Mouse (Mus musculus) midbrain, embryonic 11.5 days (tissue): Measurements from ENCODE around the gene Tnfrsf13c. TPM values are rescaled to one million over a fixed set of nuclear protein-coding genes. Genes with fewer than 3 reads are reported as not detected.

Source experiments
- ATAC-seq: fragments of 200-750 bp; cut with Nextera tagmentation; 2 replicates; pipeline ENCODE4 v1.8.0; 2017; ENCODE audit warnings: moderate TSS enrichment, moderate library complexity; ENCODE audit not compliant: low FRiP score
- DNase-seq: peaks from one replicate; pipeline ENCODE4 v3.0.0; 2015; ENCODE audit warnings: low spot score; ENCODE audit errors: missing footprints
- H3K27ac ChIP-seq: fragments of 300-500 bp; sonication (generic); 2 replicates; pipeline ENCODE4 v1.5.1; 2014; ENCODE audit warnings: low read depth, low read length
- H3K27me3 ChIP-seq: fragments of 300-500 bp; sonication (generic); 2 replicates; pipeline ENCODE4 v1.6.1; 2014; ENCODE audit warnings: mild to moderate bottlenecking, low read length, moderate library complexity, mixed read lengths; ENCODE audit not compliant: control insufficient read depth, insufficient read depth
- H3K36me3 ChIP-seq: fragments of 300-500 bp; sonication (generic); 2 replicates; pipeline ENCODE4 v1.6.1; 2014; ENCODE audit warnings: mild to moderate bottlenecking, low read length, moderate library complexity, mixed read lengths; ENCODE audit not compliant: control insufficient read depth, insufficient read depth
- H3K4me1 ChIP-seq: fragments of 300-500 bp; sonication (generic); 2 replicates; pipeline ENCODE4 v1.6.1; 2014; ENCODE audit warnings: low read length; ENCODE audit not compliant: control insufficient read depth, insufficient read depth
- H3K4me2 ChIP-seq: fragments of 300-500 bp; sonication (generic); 2 replicates; pipeline ENCODE4 v1.6.1; 2014; ENCODE audit warnings: mild to moderate bottlenecking, moderate library complexity
- H3K4me3 ChIP-seq: fragments of 300-500 bp; sonication (generic); 2 replicates; pipeline ENCODE4 v1.5.1; 2014; ENCODE audit warnings: low read depth, low read length
- H3K9ac ChIP-seq: fragments of 300-500 bp; sonication (generic); 2 replicates; pipeline ENCODE4 v1.6.1; 2014; ENCODE audit warnings: low read length
- H3K9me3 ChIP-seq: fragments of 300-500 bp; sonication (generic); 2 replicates; pipeline ENCODE4 v1.6.1; 2016; ENCODE audit warnings: low read length; ENCODE audit not compliant: control insufficient read depth
- WGBS: fragments of 180-500 bp; shearing (Covaris S2); extraction: QIAGEN DNeasy Blood & Tissue Kit; methylation state at CpG from one replicate; pipeline ENCODE4 v1.1.7; 2014; 5-methylcytosine and 5-hydroxymethylcytosine counted together
- polyA plus RNA-seq: library from polyadenylated mRNA; unstranded; fragments of >200 nt; fragmentation: Nextera tagmentation; extraction: Ambion mirVana; gene quantifications from 2 replicates; pipeline ENCODE4 v1.2.1, GENCODE M21; 2014

Gene Tnfrsf13c
- polyA plus RNA-seq, 1 experiment from 2014 or later: 0.07 TPM

DNA sequence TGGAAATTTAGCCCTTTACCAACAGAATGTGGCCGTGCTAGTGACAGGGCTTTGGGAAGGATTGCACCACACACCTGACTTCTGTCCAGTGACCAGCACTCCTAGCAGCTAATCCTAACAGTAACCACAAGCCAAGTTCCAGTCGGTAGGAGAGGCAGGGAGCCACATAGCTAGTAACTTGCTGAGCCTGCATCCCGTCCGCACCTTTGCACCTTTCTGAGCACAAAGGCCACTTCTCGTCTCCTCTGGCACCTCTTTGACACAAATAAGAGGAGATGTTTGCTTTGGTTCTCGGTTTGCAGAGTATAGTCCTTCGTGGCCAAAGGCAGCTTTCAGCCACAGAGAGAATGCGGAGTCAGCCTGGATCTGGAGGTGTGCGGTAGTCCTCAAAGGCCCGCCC, 39.5 kb downstream of the Tnfrsf13c start:
- Histone ChIP-seq H3K27ac (no peak overlapping the region), H3K9ac (no peak overlapping the region), H3K4me2 (no peak overlapping the region), H3K27me3 (no peaks in the 10 kb centered on the region), H3K9me3 (peaks cover 5% of the 10 kb centered on the region; the same call in 1 of the 2 replicates), H3K36me3 (peaks cover 74% of the 10 kb centered on the region), H3K4me3 (no peak overlapping the region), H3K4me1 (no peaks in the 10 kb centered on the region)
- ATAC-seq (no peak), DNase-seq (no peak)
- 94% methylated on average over 10 of the region's 10 CpGs for WGBS

DNA sequence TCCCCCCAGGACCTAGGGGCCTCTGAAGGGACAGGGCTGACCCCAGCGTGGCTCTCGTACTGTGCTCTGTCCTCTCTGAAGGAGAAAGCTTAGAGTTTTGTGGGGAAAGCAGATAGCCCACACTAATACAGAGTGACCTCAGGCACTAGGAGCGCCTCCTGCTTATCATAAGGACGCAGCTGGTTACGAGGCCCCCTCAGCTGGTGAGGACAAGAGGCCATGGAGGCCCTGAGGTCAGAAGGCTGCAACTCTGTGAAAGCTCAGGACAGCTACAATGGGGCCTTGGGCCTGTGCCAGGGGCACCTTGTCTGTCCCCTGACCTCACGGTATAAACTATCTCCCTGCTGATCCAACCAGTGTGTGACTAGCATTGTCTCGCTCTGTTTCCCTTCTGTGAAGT, 40.0 kb downstream of the Tnfrsf13c start:
- no peaks in the 10 kb centered on the region for H3K27me3 ChIP-seq
- no peaks in the 10 kb centered on the region for H3K4me1 ChIP-seq
- peaks cover 79% of the 10 kb centered on the region for H3K36me3 ChIP-seq
- H3K4me2 ChIP-seq: no peak overlapping the region
- no peak overlapping the region for H3K4me3 ChIP-seq
- WGBS: 87% methylated on average over 7 of the region's 7 CpGs
- 0 out of 2 replicates have a peak, but pooled peaks have one; percentile 40 for ATAC-seq
- no peak overlapping the region for H3K9ac ChIP-seq
- H3K9me3 ChIP-seq: peaks cover 5% of the 10 kb centered on the region; the same call in 1 of the 2 replicates
- DNase-seq: no peak
- H3K27ac ChIP-seq: no peak overlapping the region

DNA sequence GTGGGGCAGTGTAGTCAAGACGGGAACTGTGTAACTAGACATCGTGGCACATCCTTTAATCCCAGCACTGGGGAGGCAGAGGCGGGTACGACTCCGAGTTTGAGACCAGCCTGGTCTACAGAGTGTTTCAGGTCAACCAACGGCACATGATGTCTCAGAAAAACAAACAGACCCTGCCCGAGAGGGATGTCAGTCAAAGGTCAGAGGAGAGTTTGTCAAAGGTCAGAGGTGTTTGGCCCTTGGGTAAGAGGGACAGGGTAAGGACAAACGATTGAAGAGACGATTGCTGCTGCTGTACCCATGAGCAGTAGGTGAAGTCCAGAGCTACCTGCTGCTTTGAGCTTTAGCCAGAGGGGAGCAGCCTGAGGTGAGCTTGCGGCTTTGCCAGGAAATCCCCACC, 40.6 kb downstream of the Tnfrsf13c start:
- Histone ChIP-seq H3K4me2 (no peak overlapping the region), H3K9me3 (peaks cover 5% of the 10 kb centered on the region; the same call in 1 of the 2 replicates), H3K27ac (peak overlapping the region; percentile 25; the same call in 1 of the 2 replicates), H3K9ac (no peak overlapping the region), H3K27me3 (no peaks in the 10 kb centered on the region), H3K4me3 (no peak overlapping the region), H3K36me3 (peaks cover 85% of the 10 kb centered on the region), H3K4me1 (no peaks in the 10 kb centered on the region)
- WGBS: 73% methylated on average over 10 of the region's 10 CpGs
- no peak for ATAC-seq
- DNase-seq: no peak

DNA sequence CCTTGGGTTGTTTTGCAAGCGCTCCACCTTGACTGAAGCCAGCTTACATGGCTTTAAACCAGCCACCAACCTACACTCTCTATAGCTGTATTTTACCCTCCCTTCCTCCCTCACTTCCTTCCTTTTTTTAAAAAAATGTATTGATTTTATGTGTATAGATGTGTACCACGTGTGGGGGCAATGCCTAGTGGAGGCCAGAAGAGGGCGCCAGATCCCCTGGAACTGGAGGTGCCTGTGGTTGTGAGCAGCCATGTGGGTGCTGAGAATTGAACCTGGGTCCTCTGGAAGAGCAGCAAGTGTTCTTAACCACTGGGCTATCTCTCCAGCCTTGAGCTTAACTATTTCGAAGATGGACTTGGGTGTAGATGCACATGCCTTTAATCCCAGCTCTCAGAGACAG, 41.9 kb downstream of the Tnfrsf13c start:
- Histone ChIP-seq H3K9ac (no peak overlapping the region), H3K9me3 (peaks cover 5% of the 10 kb centered on the region; the same call in 1 of the 2 replicates), H3K4me1 (no peaks in the 10 kb centered on the region), H3K36me3 (peaks cover 88% of the 10 kb centered on the region), H3K4me2 (no peak overlapping the region), H3K27ac (no peak overlapping the region), H3K4me3 (no peak overlapping the region), H3K27me3 (no peaks in the 10 kb centered on the region)
- DNase-seq: no peak
- ATAC-seq: no peak
- WGBS: 98% methylated on average over 4 of the region's 4 CpGs

DNA sequence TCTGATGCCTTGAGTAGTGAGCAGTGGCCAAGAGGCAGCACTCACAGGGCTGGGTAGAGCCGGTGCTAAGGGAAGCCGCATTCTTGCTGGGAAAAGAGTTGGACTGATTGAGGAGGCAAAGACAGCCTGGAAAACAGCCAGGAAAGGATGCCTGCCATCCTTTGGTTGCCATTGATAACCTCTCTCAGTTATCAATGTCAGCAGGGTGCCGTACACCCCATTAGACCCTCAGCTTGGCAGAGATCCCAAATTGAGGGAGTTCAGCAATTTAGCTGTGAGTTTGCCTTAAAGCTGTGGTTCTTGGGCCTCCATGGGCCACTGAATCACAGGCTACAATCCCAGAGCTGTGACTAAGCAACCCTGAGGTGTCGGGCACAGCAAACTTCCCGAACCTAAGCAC, 43.0 kb downstream of the Tnfrsf13c start:
- no peak for DNase-seq
- Histone ChIP-seq H3K27me3 (no peaks in the 10 kb centered on the region), H3K4me3 (no peak overlapping the region), H3K9me3 (peaks cover 5% of the 10 kb centered on the region; the same call in 1 of the 2 replicates), H3K36me3 (peaks cover 90% of the 10 kb centered on the region), H3K4me2 (no peak overlapping the region), H3K4me1 (no peaks in the 10 kb centered on the region), H3K9ac (no peak overlapping the region), H3K27ac (no peak overlapping the region)
- ATAC-seq: no peak
- WGBS: 95% methylated on average over 5 of the region's 5 CpGs

DNA sequence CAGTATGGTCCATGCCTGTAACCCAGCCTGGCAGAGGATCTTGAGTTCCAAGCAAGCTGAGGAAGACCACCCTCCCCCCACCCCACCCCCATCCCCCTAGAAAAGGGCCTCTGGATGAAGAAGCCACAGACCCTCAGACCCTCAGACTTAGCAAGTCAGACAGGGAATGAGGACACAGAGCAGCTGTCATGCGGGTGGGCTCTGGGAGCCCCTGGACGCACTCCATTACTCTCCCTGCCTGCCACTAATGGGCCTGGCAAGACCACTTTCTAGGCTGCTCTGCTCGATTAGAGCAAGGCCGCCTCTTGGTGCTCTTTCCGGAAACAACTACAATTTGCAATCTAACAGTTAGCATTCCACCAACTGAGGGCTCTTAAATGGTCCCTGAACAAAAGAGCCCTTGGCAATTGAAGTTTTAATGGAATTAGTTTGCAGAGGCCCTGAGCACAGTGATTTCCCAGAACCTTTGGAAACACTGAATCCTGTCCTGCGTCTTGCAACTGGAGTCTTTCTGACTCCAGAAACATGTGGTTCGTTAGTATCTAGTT, 46.4 kb downstream of the Tnfrsf13c start:
- Histone ChIP-seq H3K4me3 (no peak overlapping the region), H3K9ac (no peak overlapping the region), H3K27me3 (no peaks in the 10 kb centered on the region), H3K4me1 (no peaks in the 10 kb centered on the region), H3K27ac (no peak overlapping the region), H3K36me3 (peaks cover 82% of the 10 kb centered on the region), H3K9me3 (peaks cover 5% of the 10 kb centered on the region; the same call in 1 of the 2 replicates), H3K4me2 (no peak overlapping the region)
- 94% methylated on average over 7 of the region's 7 CpGs for WGBS
- DNase-seq (no peak), ATAC-seq (no peak)

DNA sequence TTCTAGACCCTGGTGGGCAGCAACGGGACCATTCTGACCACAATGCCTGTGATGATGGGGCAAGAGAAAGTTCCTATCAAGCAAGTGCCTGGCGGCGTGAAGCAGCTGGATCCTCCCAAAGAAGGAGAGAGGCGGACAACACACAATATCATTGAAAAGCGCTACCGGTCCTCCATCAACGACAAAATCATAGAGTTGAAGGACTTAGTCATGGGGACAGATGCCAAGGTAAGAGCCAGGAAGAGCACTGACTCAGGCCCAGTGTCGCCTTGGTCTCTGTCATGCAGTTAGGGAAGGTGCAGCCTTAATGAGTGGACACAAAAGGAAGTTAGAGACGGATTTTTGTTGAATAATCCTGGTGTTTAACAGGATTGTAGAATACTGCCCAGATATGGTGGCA, 49.1 kb downstream of the Tnfrsf13c start:
- Histone ChIP-seq H3K9me3 (no peaks in the 10 kb centered on the region), H3K27ac (no peak overlapping the region), H3K4me2 (no peak overlapping the region), H3K4me3 (no peak overlapping the region), H3K9ac (no peak overlapping the region), H3K27me3 (no peaks in the 10 kb centered on the region), H3K4me1 (no peaks in the 10 kb centered on the region), H3K36me3 (peaks cover 68% of the 10 kb centered on the region)
- ATAC-seq: no peak
- no peak for DNase-seq
- 95% methylated on average over 9 of the region's 9 CpGs for WGBS

DNA sequence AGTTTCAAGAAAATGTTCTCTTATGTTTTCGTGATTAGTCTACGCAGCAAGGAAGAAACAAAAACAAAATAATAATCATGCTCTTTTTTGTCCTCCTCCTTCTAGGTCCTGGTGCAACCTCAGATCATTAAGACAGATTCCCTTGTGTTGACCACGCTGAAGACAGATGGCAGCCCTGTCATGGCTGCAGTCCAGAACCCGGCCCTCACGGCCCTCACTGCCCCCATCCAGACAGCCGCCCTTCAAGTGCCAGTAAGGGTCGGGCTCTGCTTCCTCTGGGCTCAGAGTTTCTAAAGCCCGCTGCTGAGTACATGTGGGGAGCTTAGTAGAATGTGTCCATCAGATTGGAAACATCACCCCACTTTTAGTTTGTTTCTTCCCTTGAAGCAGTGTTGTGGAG, 51.5 kb downstream of the Tnfrsf13c start:
- H3K9ac ChIP-seq: no peak overlapping the region
- H3K36me3 ChIP-seq: peaks cover 49% of the 10 kb centered on the region
- no peak for ATAC-seq
- H3K4me3 ChIP-seq: no peak overlapping the region
- H3K4me1 ChIP-seq: 0 out of 2 replicates have a peak, but pooled peaks cover 2% of the 10 kb centered on the region
- no peak for DNase-seq
- H3K27me3 ChIP-seq: no peaks in the 10 kb centered on the region
- WGBS: 92% methylated on average over 8 of the region's 8 CpGs
- H3K27ac ChIP-seq: no peak overlapping the region
- no peaks in the 10 kb centered on the region for H3K9me3 ChIP-seq
- H3K4me2 ChIP-seq: no peak overlapping the region
